Mouse (Mus musculus) midbrain, embryonic 10.5 days (tissue): ENCODE results near the gene Dmrt2. TPM values are rescaled to one million over a fixed set of nuclear protein-coding genes. Genes with fewer than 3 reads are reported as not detected.

Experiments used
- DNase-seq: peaks from one replicate; pipeline ENCODE4 v3.0.0-alpha.2; 2017; ENCODE audit warnings: low spot score
- H3K27ac ChIP-seq: fragments of 300-500 bp; sonication (generic); replicated peaks from 2 replicates; pipeline ENCODE4 v1.5.1; 2016; ENCODE audit warnings: mild to moderate bottlenecking
- H3K27me3 ChIP-seq: fragments of 300-500 bp; sonication (generic); 2 replicates; pipeline ENCODE4 v1.6.1; 2016; ENCODE audit warnings: low read depth, mild to moderate bottlenecking; ENCODE audit not compliant: poor library complexity, severe bottlenecking
- H3K36me3 ChIP-seq: fragments of 300-500 bp; sonication (generic); 2 replicates; pipeline ENCODE4 v1.6.1; 2016; ENCODE audit warnings: mild to moderate bottlenecking, moderate library complexity
- H3K4me1 ChIP-seq: fragments of 300-500 bp; sonication (generic); 2 replicates; pipeline ENCODE4 v1.6.1; 2016
- H3K4me3 ChIP-seq: fragments of 300-500 bp; sonication (generic); 2 replicates; pipeline ENCODE4 v1.5.1; 2016; ENCODE audit warnings: mild to moderate bottlenecking, moderate library complexity
- H3K9me3 ChIP-seq: fragments of 300-500 bp; sonication (generic); replicated peaks from 2 replicates; pipeline ENCODE4 v1.6.1; 2016; ENCODE audit warnings: mild to moderate bottlenecking
- WGBS: fragments of 180-500 bp; shearing (Covaris S2); methylation state at CpG from one replicate; pipeline ENCODE4 v1.1.7; 2016; 5-methylcytosine and 5-hydroxymethylcytosine counted together
- polyA plus RNA-seq: library from polyadenylated mRNA; unstranded; fragments of >200 nt; fragmentation: Nextera tagmentation; extraction: Ambion mirVana; gene quantifications from 2 replicates; pipeline ENCODE4 v1.2.1, GENCODE M21; 2016

Gene Dmrt2
- polyA plus RNA-seq = 0.05 and 0.16 TPM in 2 replicates

- WGBS = under 1% methylated on average over 44 of the region's 44 CpGs
- Histone ChIP-seq H3K27ac (no peak within 1 kb of the TSS), H3K36me3 (no peaks in the 10 kb centered on the region), H3K27me3 (peaks cover 100% of the 10 kb centered on the region), H3K4me1 (peaks cover 42% of the 10 kb centered on the region), H3K4me3 (peak within 1 kb of the TSS; percentile 60), H3K9me3 (no peaks in the 10 kb centered on the region)
- DNase-seq = peak; percentile 90
Measured at GRCm38 (mm10) chr19:25672101-25672950, at the start of gene Dmrt2. Dmrt2 (plus strand) TSS chr19:25672411.

GRCm38 (mm10) chr19:25628490-25628889 is 43.7 kb upstream of the Dmrt2 start:
- no peaks in the 10 kb centered on the region for H3K36me3 ChIP-seq
- WGBS = 12% methylated on average over 9 of the region's 9 CpGs
- H3K27me3 ChIP-seq = peaks cover 74% of the 10 kb centered on the region
- peak; percentile 70 for DNase-seq
- no peak overlapping the region for H3K27ac ChIP-seq
- no peak overlapping the region for H3K4me3 ChIP-seq
- H3K4me1 ChIP-seq = peaks cover 3% of the 10 kb centered on the region; the same call in 1 of the 2 replicates
- no peaks in the 10 kb centered on the region for H3K9me3 ChIP-seq

- 88% methylated on average over 5 of the region's 5 CpGs for WGBS
- Histone ChIP-seq H3K27me3 (peaks cover 13% of the 10 kb centered on the region; the same call in 1 of the 2 replicates), H3K27ac (0 out of 2 replicates have a peak overlapping the region, but pooled peaks have one; percentile 80), H3K4me1 (peaks cover 7% of the 10 kb centered on the region), H3K4me3 (no peak overlapping the region), H3K9me3 (no peaks in the 10 kb centered on the region), H3K36me3 (no peaks in the 10 kb centered on the region)
- DNase-seq = no peak
Measured at GRCm38 (mm10) chr19:25635119-25635518, 37.1 kb upstream of the Dmrt2 start.

GRCm38 (mm10) chr19:25635622-25636244 is 36.5 kb upstream of the Dmrt2 start:
- H3K4me1 ChIP-seq = peaks cover 12% of the 10 kb centered on the region
- peak overlapping the region; percentile 49 for H3K4me3 ChIP-seq
- H3K36me3 ChIP-seq = no peaks in the 10 kb centered on the region
- no peaks in the 10 kb centered on the region for H3K9me3 ChIP-seq
- peak overlapping the region; percentile 80 for H3K27ac ChIP-seq
- peaks cover 7% of the 10 kb centered on the region; the same call in 1 of the 2 replicates for H3K27me3 ChIP-seq
- 18% methylated on average over 22 of the region's 22 CpGs for WGBS
- DNase-seq = peak; percentile 83

GRCm38 (mm10) chr19:25638766-25639361 is 33.3 kb upstream of the Dmrt2 start:
- Histone ChIP-seq H3K4me1 (peaks cover 18% of the 10 kb centered on the region), H3K27ac (no peak overlapping the region), H3K4me3 (no peak overlapping the region), H3K36me3 (no peaks in the 10 kb centered on the region), H3K9me3 (no peaks in the 10 kb centered on the region), H3K27me3 (peaks cover 4% of the 10 kb centered on the region; the same call in 1 of the 2 replicates)
- DNase-seq = no peak
- WGBS = 82% methylated on average over 11 of the region's 11 CpGs

GRCm38 (mm10) chr19:25641786-25642185 is 30.4 kb upstream of the Dmrt2 start:
- no peaks in the 10 kb centered on the region for H3K36me3 ChIP-seq
- H3K27ac ChIP-seq = no peak overlapping the region
- no peak overlapping the region for H3K4me3 ChIP-seq
- peaks cover 14% of the 10 kb centered on the region for H3K4me1 ChIP-seq
- 90% methylated on average over 6 of the region's 6 CpGs for WGBS
- no peak for DNase-seq
- no peaks in the 10 kb centered on the region for H3K9me3 ChIP-seq
- H3K27me3 ChIP-seq = peaks cover 4% of the 10 kb centered on the region; the same call in 1 of the 2 replicates

GRCm38 (mm10) chr19:25647136-25647535 is 25.1 kb upstream of the Dmrt2 start:
- H3K4me1 ChIP-seq = no peaks in the 10 kb centered on the region

GRCm38 (mm10) chr19:25648701-25649100 is 23.5 kb upstream of the Dmrt2 start:
- Histone ChIP-seq H3K4me1 (no peaks in the 10 kb centered on the region), H3K27me3 (no peaks in the 10 kb centered on the region), H3K36me3 (no peaks in the 10 kb centered on the region), H3K4me3 (no peak overlapping the region), H3K9me3 (no peaks in the 10 kb centered on the region), H3K27ac (no peak overlapping the region)
- WGBS = 67% methylated on average over 4 of the region's 4 CpGs
- DNase-seq = no peak

More at GRCm38 (mm10) chr19:25647136-25647535, 25.1 kb upstream of the Dmrt2 start:
- no peaks in the 10 kb centered on the region for H3K36me3 ChIP-seq
- no peak overlapping the region for H3K4me3 ChIP-seq
- H3K27ac ChIP-seq = no peak overlapping the region
- H3K9me3 ChIP-seq = no peaks in the 10 kb centered on the region
- no peaks in the 10 kb centered on the region for H3K27me3 ChIP-seq
- DNase-seq = no peak
- WGBS = 67% methylated on average over 3 of the region's 3 CpGs

- Histone ChIP-seq H3K9me3 (no peaks in the 10 kb centered on the region), H3K4me1 (0 out of 2 replicates have a peak, but pooled peaks cover 3% of the 10 kb centered on the region), H3K27me3 (no peaks in the 10 kb centered on the region), H3K27ac (no peak overlapping the region), H3K4me3 (no peak overlapping the region), H3K36me3 (no peaks in the 10 kb centered on the region)
- no peak for DNase-seq
- 69% methylated on average over 10 of the region's 10 CpGs for WGBS
Measured at GRCm38 (mm10) chr19:25650474-25650873, 21.7 kb upstream of the Dmrt2 start.

- no peak overlapping the region for H3K27ac ChIP-seq
- H3K4me1 ChIP-seq = 0 out of 2 replicates have a peak, but pooled peaks cover 3% of the 10 kb centered on the region
- H3K36me3 ChIP-seq = no peaks in the 10 kb centered on the region
- H3K9me3 ChIP-seq = no peaks in the 10 kb centered on the region
- WGBS = 81% methylated on average over 5 of the region's 5 CpGs
- H3K27me3 ChIP-seq = no peaks in the 10 kb centered on the region
- no peak overlapping the region for H3K4me3 ChIP-seq
- DNase-seq = no peak
Measured at GRCm38 (mm10) chr19:25652560-25652959, 19.7 kb upstream of the Dmrt2 start.

- Histone ChIP-seq H3K36me3 (no peaks in the 10 kb centered on the region), H3K27ac (no peak overlapping the region), H3K27me3 (no peaks in the 10 kb centered on the region), H3K4me3 (no peak overlapping the region), H3K9me3 (no peaks in the 10 kb centered on the region), H3K4me1 (0 out of 2 replicates have a peak, but pooled peaks cover 3% of the 10 kb centered on the region)
- no peak for DNase-seq
- WGBS = 65% methylated on average over 12 of the region's 12 CpGs
Measured at GRCm38 (mm10) chr19:25654034-25654749, 18.0 kb upstream of the Dmrt2 start.
